Mouse (Mus musculus): ENCODE results near the gene Kcna6.

DNA sequence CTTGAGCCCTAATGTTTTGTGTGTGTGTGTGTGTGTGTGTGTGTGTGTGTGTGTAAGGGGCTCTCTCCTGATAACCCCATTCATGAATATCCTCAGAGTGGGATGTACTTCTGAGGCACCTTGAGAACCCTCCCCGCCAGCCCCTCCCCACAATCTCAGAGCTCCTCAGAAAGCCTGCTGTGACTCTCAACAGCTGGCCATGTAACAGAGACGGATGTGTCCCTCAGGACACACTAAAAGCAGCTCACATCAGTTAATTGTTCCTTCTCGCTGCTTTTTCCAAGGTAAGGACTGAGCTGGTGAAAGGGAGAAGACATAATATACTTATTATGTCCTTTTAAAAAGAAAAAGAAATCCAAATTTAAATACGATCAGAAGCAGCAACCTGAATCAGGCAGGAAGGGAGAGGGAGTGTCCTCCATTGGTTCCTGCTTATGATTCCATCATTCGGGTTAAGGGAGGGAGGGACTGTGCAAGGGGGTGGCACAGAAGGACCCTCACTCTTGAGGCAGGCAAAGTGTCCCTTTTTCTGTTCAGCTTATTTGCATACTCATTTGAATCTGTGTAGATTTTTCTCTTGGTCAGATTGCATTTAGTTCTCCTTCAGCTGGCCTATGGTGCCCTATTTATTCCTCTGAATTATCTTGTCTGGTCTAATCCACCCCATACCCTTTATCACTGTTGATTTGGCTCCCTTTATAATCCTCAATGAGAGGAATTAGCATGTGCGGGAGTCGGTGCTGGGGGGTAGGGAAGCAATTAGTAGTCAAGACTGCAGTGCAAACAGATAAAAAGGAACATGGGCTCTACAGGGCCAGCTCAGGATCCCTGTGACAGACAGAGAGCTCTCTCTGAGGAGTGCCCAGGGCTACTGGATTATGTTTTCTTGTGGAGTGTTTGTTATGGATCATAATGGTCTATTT is 27.4 kb upstream of the Kcna6 start:
- TF ChIP-seq CTCF (IDR thresholded peaks at IDR 0.05) (no peak), EP300 (IDR thresholded peaks at IDR 0.05) (no peak)

Data from lung, postnatal 0 days (tissue).